Mouse (Mus musculus) brain, adult 2 months (tissue): Measurements from ENCODE around the gene Efna5.

Experiments
- DNase-seq: peaks from one replicate; pipeline ENCODE4 v3.0.0; 2011; ENCODE audit warnings: low read depth, low spot score

Gene Efna5

GRCm38 (mm10) chr17:62853741-62854140, 27.4 kb downstream of the Efna5 start:
- DNase-seq, result no peak

GRCm38 (mm10) chr17:62852822-62853608, 28.1 kb downstream of the Efna5 start:
- no peak for DNase-seq

- no peak for DNase-seq
These were observed 29.8 kb downstream of the Efna5 start for GRCm38 (mm10) chr17:62851268-62851667.

GRCm38 (mm10) chr17:62850603-62851002, 30.5 kb downstream of the Efna5 start:
- no peak for DNase-seq

GRCm38 (mm10) chr17:62849676-62850075, 31.4 kb downstream of the Efna5 start:
- peak; percentile 71 for DNase-seq

- DNase-seq, result no peak
These were observed 35.5 kb downstream of the Efna5 start for GRCm38 (mm10) chr17:62845656-62846055.

GRCm38 (mm10) chr17:62844329-62844728, 36.8 kb downstream of the Efna5 start:
- no peak for DNase-seq

GRCm38 (mm10) chr17:62837336-62837735, 43.8 kb downstream of the Efna5 start:
- no peak for DNase-seq

- no peak for DNase-seq
These were observed 44.5 kb downstream of the Efna5 start for GRCm38 (mm10) chr17:62836598-62837106.

- DNase-seq, result no peak
These were observed 48.5 kb downstream of the Efna5 start for GRCm38 (mm10) chr17:62832550-62833127.

GRCm38 (mm10) chr17:62827549-62827948, 53.6 kb downstream of the Efna5 start:
- no peak for DNase-seq

GRCm38 (mm10) chr17:62821219-62821618, 59.9 kb downstream of the Efna5 start:
- peak; percentile 49 for DNase-seq

- no peak for DNase-seq
These were observed 61.2 kb downstream of the Efna5 start for GRCm38 (mm10) chr17:62819931-62820330.

GRCm38 (mm10) chr17:62818821-62819220, 62.3 kb downstream of the Efna5 start:
- DNase-seq, result no peak

GRCm38 (mm10) chr17:62818337-62818736, 62.8 kb downstream of the Efna5 start:
- no peak for DNase-seq

- no peak for DNase-seq
These were observed 64.2 kb downstream of the Efna5 start for GRCm38 (mm10) chr17:62816879-62817278.

- no peak for DNase-seq
These were observed 67.7 kb downstream of the Efna5 start for GRCm38 (mm10) chr17:62813461-62813860.

- DNase-seq, result no peak
These were observed 73.2 kb downstream of the Efna5 start for GRCm38 (mm10) chr17:62807891-62808290.

GRCm38 (mm10) chr17:62806646-62807045, 74.5 kb downstream of the Efna5 start:
- DNase-seq, result no peak

- no peak for DNase-seq
These were observed 78.4 kb downstream of the Efna5 start for GRCm38 (mm10) chr17:62802748-62803147.

GRCm38 (mm10) chr17:62797272-62797671, 83.8 kb downstream of the Efna5 start:
- peak; percentile 57 for DNase-seq

- DNase-seq, result no peak
These were observed 91.5 kb downstream of the Efna5 start for GRCm38 (mm10) chr17:62789291-62790290.
